Mouse (Mus musculus): ENCODE results near the gene Iffo2. TPM values are rescaled to one million over a fixed set of nuclear protein-coding genes. Genes with fewer than 3 reads are reported as not detected.

The Iffo2 gene
- polyA plus RNA-seq, 1 experiment from 2014 or later, result 2.0 TPM

DNA sequence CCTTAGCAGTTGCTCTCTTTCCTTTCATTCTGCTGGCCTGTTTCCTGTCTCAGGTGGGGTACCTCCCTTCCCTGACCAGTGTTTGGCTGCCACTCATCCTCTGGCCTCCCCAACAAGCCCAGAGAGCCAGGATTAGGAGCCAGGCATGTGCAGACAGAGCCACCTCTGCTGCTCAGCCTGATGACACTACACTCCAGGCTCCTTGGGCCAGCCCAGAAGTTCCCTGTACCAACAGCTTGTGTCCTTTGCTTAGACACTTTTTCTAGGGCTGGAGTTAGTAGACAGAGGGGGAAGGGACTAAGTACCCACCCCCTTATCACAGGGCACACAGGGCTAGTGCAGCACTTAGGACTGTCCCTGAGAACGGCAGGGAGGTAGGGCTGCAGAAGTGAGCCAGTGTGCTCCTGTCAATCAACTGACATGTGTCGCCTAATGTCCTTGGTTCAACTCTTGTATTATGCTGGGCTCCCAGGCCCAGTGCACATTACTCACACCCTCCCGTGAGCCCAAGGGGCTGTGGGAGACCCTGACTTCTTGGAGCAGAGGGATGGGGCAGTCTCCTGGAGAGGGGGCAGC, 38.0 kb upstream of the Iffo2 start:
- no peak overlapping the region for H3K9ac ChIP-seq (ENCODE audit: low read depth, low read length)
- no peaks in the 10 kb centered on the region for H3K27me3 ChIP-seq (replicated peaks; ENCODE audit: control insufficient read depth, insufficient read depth, low read length)
- WGBS, result 43% methylated on average over 3 of the region's 3 CpGs
- peaks cover 2% of the 10 kb centered on the region; the same call in 1 of the 2 replicates for H3K36me3 ChIP-seq (ENCODE audit: control insufficient read depth, insufficient read depth, low read length)
- H3K4me3 ChIP-seq (ENCODE audit: low read length), result no peak overlapping the region
- H3K4me2 ChIP-seq (ENCODE audit: low read depth, low read length), result no peak overlapping the region
- H3K9me3 ChIP-seq (ENCODE audit: control insufficient read depth, low read length), result no peaks in the 10 kb centered on the region
- peak; percentile 23; the same call in 1 of the 2 replicates for ATAC-seq
- no peak overlapping the region for H3K27ac ChIP-seq (ENCODE audit: low read length)
- no peaks in the 10 kb centered on the region for H3K4me1 ChIP-seq (ENCODE audit: control insufficient read depth, insufficient read depth, low read length)

- 65% methylated on average over 9 of the region's 9 CpGs for WGBS
- no peak overlapping the region for H3K27ac ChIP-seq (ENCODE audit: low read length)
- H3K4me2 ChIP-seq (ENCODE audit: low read depth, low read length), result no peak overlapping the region
- no peaks in the 10 kb centered on the region for H3K4me1 ChIP-seq (ENCODE audit: control insufficient read depth, insufficient read depth, low read length)
- no peaks in the 10 kb centered on the region for H3K9me3 ChIP-seq (ENCODE audit: control insufficient read depth, low read length)
- H3K4me3 ChIP-seq (ENCODE audit: low read length), result no peak overlapping the region
- H3K27me3 ChIP-seq (replicated peaks; ENCODE audit: control insufficient read depth, insufficient read depth, low read length), result no peaks in the 10 kb centered on the region
- H3K36me3 ChIP-seq (ENCODE audit: control insufficient read depth, insufficient read depth, low read length), result peaks cover 2% of the 10 kb centered on the region; the same call in 1 of the 2 replicates
- no peak overlapping the region for H3K9ac ChIP-seq (ENCODE audit: low read depth, low read length)
- ATAC-seq, result no peak
These were observed 36.9 kb upstream of the Iffo2 start for GRCm38 (mm10) chr4:139493227-139494025.

GRCm38 (mm10) chr4:139500814-139501213, 29.5 kb upstream of the Iffo2 start:
- no peak overlapping the region for H3K4me2 ChIP-seq (ENCODE audit: low read depth, low read length)
- H3K9me3 ChIP-seq (ENCODE audit: control insufficient read depth, low read length), result peaks cover 6% of the 10 kb centered on the region; the same call in 1 of the 2 replicates
- H3K27ac ChIP-seq (ENCODE audit: low read length), result no peak overlapping the region
- no peaks in the 10 kb centered on the region for H3K27me3 ChIP-seq (replicated peaks; ENCODE audit: control insufficient read depth, insufficient read depth, low read length)
- H3K36me3 ChIP-seq (ENCODE audit: control insufficient read depth, insufficient read depth, low read length), result no peaks in the 10 kb centered on the region
- no peak for ATAC-seq
- 69% methylated on average over 14 of the region's 14 CpGs for WGBS
- no peaks in the 10 kb centered on the region; the same call in 1 of the 2 replicates for H3K4me1 ChIP-seq (ENCODE audit: control insufficient read depth, insufficient read depth, low read length)
- no peak overlapping the region for H3K4me3 ChIP-seq (ENCODE audit: low read length)
- no peak overlapping the region for H3K9ac ChIP-seq (ENCODE audit: low read depth, low read length)

- H3K36me3 ChIP-seq (ENCODE audit: control insufficient read depth, insufficient read depth, low read length), result no peaks in the 10 kb centered on the region
- no peak overlapping the region for H3K4me2 ChIP-seq (ENCODE audit: low read depth, low read length)
- H3K27ac ChIP-seq (ENCODE audit: low read length), result no peak overlapping the region
- H3K27me3 ChIP-seq (replicated peaks; ENCODE audit: control insufficient read depth, insufficient read depth, low read length), result no peaks in the 10 kb centered on the region
- no peak for ATAC-seq
- H3K4me3 ChIP-seq (ENCODE audit: low read length), result no peak overlapping the region
- H3K4me1 ChIP-seq (ENCODE audit: control insufficient read depth, insufficient read depth, low read length), result no peaks in the 10 kb centered on the region; the same call in 1 of the 2 replicates
- peaks cover 6% of the 10 kb centered on the region; the same call in 1 of the 2 replicates for H3K9me3 ChIP-seq (ENCODE audit: control insufficient read depth, low read length)
- whole genome bisulfite sequencing, result 86% methylated on average over 6 of the region's 6 CpGs
- H3K9ac ChIP-seq (ENCODE audit: low read depth, low read length), result no peak overlapping the region
These were observed 28.6 kb upstream of the Iffo2 start for GRCm38 (mm10) chr4:139501702-139502101.

DNA sequence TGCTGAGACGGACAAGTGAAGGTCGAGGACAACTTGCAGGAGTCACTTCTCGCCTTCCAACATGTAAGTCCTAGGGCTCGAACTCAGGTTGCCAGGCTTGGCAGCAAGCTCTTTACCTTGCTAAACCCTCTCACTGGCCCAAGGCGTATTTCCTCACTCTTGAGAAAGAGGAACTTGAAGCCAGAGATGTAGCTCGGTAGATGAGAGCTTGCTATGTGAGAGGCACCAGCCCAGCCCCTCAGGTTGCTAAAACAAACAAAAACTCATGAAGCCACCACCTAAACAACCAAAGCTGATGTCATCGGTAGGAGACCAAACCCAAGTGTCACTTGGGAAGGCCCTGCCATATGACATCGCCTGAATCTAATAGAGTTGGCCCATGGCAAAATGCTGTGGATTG, 26.4 kb upstream of the Iffo2 start:
- H3K4me3 ChIP-seq (ENCODE audit: low read length), result no peak overlapping the region
- no peak for ATAC-seq
- no peak overlapping the region for H3K4me2 ChIP-seq (ENCODE audit: low read depth, low read length)
- 80% methylated on average over 8 of the region's 8 CpGs for WGBS
- no peak overlapping the region for H3K9ac ChIP-seq (ENCODE audit: low read depth, low read length)
- H3K36me3 ChIP-seq (ENCODE audit: control insufficient read depth, insufficient read depth, low read length), result no peaks in the 10 kb centered on the region
- H3K27me3 ChIP-seq (replicated peaks; ENCODE audit: control insufficient read depth, insufficient read depth, low read length), result no peaks in the 10 kb centered on the region
- H3K27ac ChIP-seq (ENCODE audit: low read length), result no peak overlapping the region
- H3K4me1 ChIP-seq (ENCODE audit: control insufficient read depth, insufficient read depth, low read length), result no peaks in the 10 kb centered on the region; the same call in 1 of the 2 replicates
- peaks cover 6% of the 10 kb centered on the region; the same call in 1 of the 2 replicates for H3K9me3 ChIP-seq (ENCODE audit: control insufficient read depth, low read length)

DNA sequence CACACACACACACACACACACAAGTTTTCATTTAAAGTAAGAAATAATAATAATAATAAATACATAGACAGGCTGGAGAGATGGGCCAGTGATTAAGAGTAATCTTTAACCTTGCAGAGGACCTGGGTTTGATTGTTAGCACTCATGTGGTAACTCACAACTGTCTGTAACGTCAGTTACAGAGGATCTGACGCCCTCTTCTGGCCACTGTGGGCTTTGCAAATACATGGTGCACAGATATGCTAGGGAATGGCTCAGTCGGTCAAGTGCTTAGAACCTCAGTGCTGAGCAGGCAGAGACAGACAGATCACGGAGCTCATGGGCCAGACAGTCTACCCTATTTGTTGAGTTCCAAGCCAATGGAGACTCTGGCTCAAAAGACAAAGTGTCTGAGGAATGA, 24.6 kb upstream of the Iffo2 start:
- 76% methylated on average over 4 of the region's 4 CpGs for WGBS
- H3K9ac ChIP-seq (ENCODE audit: low read depth, low read length), result no peak overlapping the region
- H3K27ac ChIP-seq (ENCODE audit: low read length), result no peak overlapping the region
- H3K4me2 ChIP-seq (ENCODE audit: low read depth, low read length), result no peak overlapping the region
- H3K9me3 ChIP-seq (ENCODE audit: control insufficient read depth, low read length), result peaks cover 6% of the 10 kb centered on the region; the same call in 1 of the 2 replicates
- H3K4me1 ChIP-seq (ENCODE audit: control insufficient read depth, insufficient read depth, low read length), result no peaks in the 10 kb centered on the region; the same call in 1 of the 2 replicates
- H3K27me3 ChIP-seq (replicated peaks; ENCODE audit: control insufficient read depth, insufficient read depth, low read length), result no peaks in the 10 kb centered on the region
- H3K4me3 ChIP-seq (ENCODE audit: low read length), result no peak overlapping the region
- ATAC-seq, result no peak
- H3K36me3 ChIP-seq (ENCODE audit: control insufficient read depth, insufficient read depth, low read length), result no peaks in the 10 kb centered on the region

DNA sequence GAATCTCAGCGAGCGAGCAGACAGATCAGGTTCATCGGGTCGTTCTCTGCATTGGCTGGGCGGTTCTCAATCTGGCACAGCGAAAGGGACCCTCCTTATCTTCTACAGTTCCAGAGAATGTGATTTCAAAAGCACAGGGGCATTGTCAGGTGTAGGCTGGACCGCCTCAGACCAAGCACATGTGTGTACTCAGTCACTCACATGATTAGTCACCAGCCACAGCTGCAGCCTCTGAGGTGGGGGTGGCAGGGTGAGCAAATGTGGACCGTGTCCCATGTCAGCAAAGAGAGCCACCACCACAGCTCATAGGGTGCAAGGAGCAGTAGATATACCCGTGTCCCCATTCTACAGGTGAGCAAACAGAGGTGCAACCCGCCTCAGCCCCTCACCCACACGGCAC, 23.6 kb upstream of the Iffo2 start:
- H3K9me3 ChIP-seq (ENCODE audit: control insufficient read depth, low read length), result peaks cover 6% of the 10 kb centered on the region; the same call in 1 of the 2 replicates
- 83% methylated on average over 11 of the region's 11 CpGs for WGBS
- no peaks in the 10 kb centered on the region for H3K27me3 ChIP-seq (replicated peaks; ENCODE audit: control insufficient read depth, insufficient read depth, low read length)
- no peak overlapping the region for H3K27ac ChIP-seq (ENCODE audit: low read length)
- no peaks in the 10 kb centered on the region for H3K36me3 ChIP-seq (ENCODE audit: control insufficient read depth, insufficient read depth, low read length)
- no peak overlapping the region for H3K4me3 ChIP-seq (ENCODE audit: low read length)
- no peak overlapping the region for H3K4me2 ChIP-seq (ENCODE audit: low read depth, low read length)
- H3K4me1 ChIP-seq (ENCODE audit: control insufficient read depth, insufficient read depth, low read length), result no peaks in the 10 kb centered on the region; the same call in 1 of the 2 replicates
- peak; percentile 28; the same call in 1 of the 2 replicates for ATAC-seq
- H3K9ac ChIP-seq (ENCODE audit: low read depth, low read length), result no peak overlapping the region

- 68% methylated on average over 2 of the region's 2 CpGs for WGBS
- H3K4me3 ChIP-seq (ENCODE audit: low read length), result no peak overlapping the region
- H3K9ac ChIP-seq (ENCODE audit: low read depth, low read length), result no peak overlapping the region
- H3K27ac ChIP-seq (ENCODE audit: low read length), result no peak overlapping the region
- no peaks in the 10 kb centered on the region; the same call in 1 of the 2 replicates for H3K4me1 ChIP-seq (ENCODE audit: control insufficient read depth, insufficient read depth, low read length)
- H3K27me3 ChIP-seq (replicated peaks; ENCODE audit: control insufficient read depth, insufficient read depth, low read length), result no peaks in the 10 kb centered on the region
- H3K9me3 ChIP-seq (ENCODE audit: control insufficient read depth, low read length), result peaks cover 6% of the 10 kb centered on the region; the same call in 1 of the 2 replicates
- ATAC-seq, result peak; percentile 83
- no peaks in the 10 kb centered on the region for H3K36me3 ChIP-seq (ENCODE audit: control insufficient read depth, insufficient read depth, low read length)
- no peak overlapping the region for H3K4me2 ChIP-seq (ENCODE audit: low read depth, low read length)
These were observed 21.3 kb upstream of the Iffo2 start for GRCm38 (mm10) chr4:139509069-139509468.

DNA sequence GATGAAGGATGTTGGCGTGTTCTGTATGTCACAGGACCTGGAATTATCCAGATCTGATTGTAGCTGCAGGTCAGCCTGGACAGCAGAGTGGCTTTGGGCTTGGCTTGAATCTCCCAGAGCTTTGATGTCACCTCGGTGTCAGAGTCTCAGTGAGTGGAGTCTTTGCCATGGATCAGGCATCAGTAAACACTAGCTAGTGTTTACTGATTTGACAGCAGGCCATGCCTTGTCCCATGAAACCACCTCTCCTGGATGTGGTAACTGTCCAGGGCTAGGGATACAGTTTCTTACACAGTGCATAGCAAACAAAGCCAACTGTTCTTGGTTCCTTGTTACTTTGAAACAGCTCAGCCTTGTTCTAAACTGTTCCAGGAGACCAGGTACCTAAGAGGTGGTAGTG, 18.8 kb upstream of the Iffo2 start:
- 72% methylated on average over 2 of the region's 2 CpGs for WGBS

More for the DNA sequence above, 18.8 kb upstream of the Iffo2 start:
- no peak overlapping the region for H3K9ac ChIP-seq (ENCODE audit: low read depth, low read length)
- no peaks in the 10 kb centered on the region for H3K27me3 ChIP-seq (replicated peaks; ENCODE audit: control insufficient read depth, insufficient read depth, low read length)
- no peaks in the 10 kb centered on the region for H3K9me3 ChIP-seq (ENCODE audit: control insufficient read depth, low read length)
- no peaks in the 10 kb centered on the region; the same call in 1 of the 2 replicates for H3K4me1 ChIP-seq (ENCODE audit: control insufficient read depth, insufficient read depth, low read length)
- H3K4me2 ChIP-seq (ENCODE audit: low read depth, low read length), result no peak overlapping the region
- H3K36me3 ChIP-seq (ENCODE audit: control insufficient read depth, insufficient read depth, low read length), result no peaks in the 10 kb centered on the region
- no peak overlapping the region for H3K27ac ChIP-seq (ENCODE audit: low read length)
- ATAC-seq, result no peak
- H3K4me3 ChIP-seq (ENCODE audit: low read length), result no peak overlapping the region
